Mouse (Mus musculus) left cerebral cortex, adult 18-20 months (tissue): ENCODE results near the gene Rpl37. TPM values are rescaled to one million over a fixed set of nuclear protein-coding genes. Genes with fewer than 3 reads are reported as not detected.

ENCODE experiments used
- DNase-seq, 2 experiments: peaks; one replicate each; pipeline ENCODE4 v3.0.0; 2021 to 2022; ENCODE audit warnings: low spot score in 2 of 2, mixed read lengths in 1 of 2
- long read RNA-seq, 2 experiments: library from polyadenylated mRNA; stranded (forward); transcript quantifications; one replicate each; pipeline ENCODE4 v2.0.0; 2021
- total RNA-seq, 2 experiments: library from RNA; stranded (reverse); gene quantifications; 2 replicates each; pipeline ENCODE4 v1.2.3; 2021

The Rpl37 gene
- total RNA-seq: 100 to 1,000 TPM; 308 to 322 TPM
- long read RNA-seq, experiment 1, transcript Rpl37-204 (4 exons, 556 nt): minor isoform, 7 of 62 reads
- long read RNA-seq, experiment 1, transcript Rpl37-201 (4 exons, 835 nt): major isoform, 49 of 62 reads
- long read RNA-seq, experiment 1, partial matches to known transcripts: 1 of 62 reads
- long read RNA-seq, experiment 1, other reads (novel, unspliced or antisense): 3 of 62 reads
- long read RNA-seq, experiment 2, transcript Rpl37-201 (4 exons, 835 nt): major isoform, 56 of 67 reads
- long read RNA-seq, experiment 2, transcript Rpl37-205 (3 exons, 925 nt): minor isoform, 5 of 67 reads
- long read RNA-seq, experiment 2, partial matches to known transcripts: 0 of 67 reads
- long read RNA-seq, experiment 2, other reads (novel, unspliced or antisense): 1 of 67 reads

DNA sequence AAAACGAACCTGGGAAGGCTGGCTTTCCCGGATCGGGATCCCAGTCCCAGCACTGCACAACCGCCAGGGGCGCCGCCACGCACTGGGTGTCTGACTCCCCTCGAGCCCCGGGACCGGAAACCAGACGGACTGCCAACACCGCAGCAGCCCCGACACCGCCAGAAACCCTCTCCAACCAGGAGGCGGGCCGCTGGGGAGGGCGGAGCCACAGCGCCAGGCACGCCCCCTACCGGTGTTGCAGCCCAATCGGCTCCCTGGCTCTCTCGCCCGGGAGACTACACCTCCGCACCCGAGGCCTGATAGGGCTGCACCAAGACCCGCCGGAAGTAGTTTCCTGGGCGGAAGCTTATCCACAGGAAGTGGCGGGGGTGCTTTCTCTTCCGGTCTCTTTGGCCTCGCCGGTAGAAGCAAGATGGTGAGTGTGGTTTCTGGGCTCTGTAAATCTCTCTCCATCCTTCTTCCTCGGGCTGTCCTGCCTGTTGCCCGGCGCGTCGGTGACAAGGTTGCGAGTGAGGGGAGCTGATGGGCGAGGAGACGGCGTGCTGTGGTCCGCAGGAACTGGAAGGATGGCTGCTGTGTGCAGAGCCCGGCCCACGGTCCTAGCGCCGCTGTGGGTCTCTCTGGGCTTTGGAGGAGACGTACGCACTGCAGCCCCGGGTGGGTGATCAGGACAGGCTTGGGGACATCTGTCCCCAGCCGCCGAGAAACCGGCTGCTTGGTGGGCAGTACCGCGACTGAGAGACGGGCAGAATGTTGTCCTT is at the start of gene Rpl37:
Rpl37 (plus strand) TSS at position 376 of the 761 bp plus-strand sequence.
- DNase-seq: peak; percentile 97 to 99

GRCm38 (mm10) chr15:5068801-5069518 is 47.5 kb upstream of the Rpl37 start:
- DNase-seq: peak; percentile 55 to 71

DNA sequence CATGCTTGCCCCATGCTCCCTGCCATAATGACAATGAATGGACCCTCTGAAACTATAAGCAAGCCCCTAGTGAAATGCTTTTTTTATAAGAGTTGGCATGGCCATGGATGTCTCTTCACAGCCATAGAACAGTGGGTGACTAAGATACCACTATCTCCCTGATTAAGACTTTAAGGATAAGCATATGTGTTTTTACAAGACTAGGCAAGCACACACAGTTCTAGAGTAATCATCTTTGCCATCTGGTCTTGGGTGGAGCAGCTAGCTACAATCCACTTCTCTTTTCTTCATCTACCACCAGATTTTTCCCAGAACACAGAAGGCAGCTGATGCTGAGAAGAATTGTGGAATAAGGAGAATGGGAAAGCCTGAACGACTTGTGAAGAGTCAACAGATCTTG is 35.2 kb upstream of the Rpl37 start:
- DNase-seq: no peak

GRCm38 (mm10) chr15:5086162-5086561 is 30.3 kb upstream of the Rpl37 start:
- DNase-seq: no peak

DNA sequence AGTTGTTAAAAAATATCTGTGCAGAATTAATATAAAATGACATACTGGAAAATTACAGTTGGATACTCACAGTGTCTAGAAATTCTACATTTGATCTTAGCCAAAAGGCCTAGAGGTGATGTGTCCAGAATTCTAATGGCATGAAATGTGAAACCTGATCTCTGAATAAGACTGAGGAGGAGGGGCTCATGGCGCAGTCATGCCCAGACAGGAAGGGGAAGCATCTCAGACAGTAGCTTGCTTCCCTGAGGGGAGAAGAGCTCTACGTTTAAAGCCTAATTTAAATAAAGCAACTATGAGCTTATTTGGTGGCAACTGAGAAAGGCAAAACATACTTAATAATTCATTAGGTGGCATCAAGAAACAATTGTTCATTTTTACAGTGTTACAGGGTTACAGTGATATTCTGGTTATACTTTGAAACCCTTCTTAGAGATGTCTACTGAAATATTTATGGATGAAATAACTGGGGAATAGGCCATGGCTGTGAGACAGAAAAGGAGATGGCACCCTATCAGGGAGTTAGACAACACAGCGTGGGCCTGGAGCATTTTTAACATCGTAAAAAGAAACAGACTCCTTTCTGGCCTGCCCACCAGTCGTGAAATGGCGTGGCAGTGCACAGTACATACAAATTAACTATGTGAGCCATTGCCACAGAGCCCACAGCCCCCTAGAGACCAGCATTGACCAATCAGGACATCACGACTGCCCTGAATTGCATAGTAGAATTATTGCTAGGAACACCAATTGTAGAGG is 27.4 kb upstream of the Rpl37 start:
- DNase-seq: no peak

- DNase-seq: no peak
These were observed 26.3 kb upstream of the Rpl37 start for GRCm38 (mm10) chr15:5090131-5090530.

DNA sequence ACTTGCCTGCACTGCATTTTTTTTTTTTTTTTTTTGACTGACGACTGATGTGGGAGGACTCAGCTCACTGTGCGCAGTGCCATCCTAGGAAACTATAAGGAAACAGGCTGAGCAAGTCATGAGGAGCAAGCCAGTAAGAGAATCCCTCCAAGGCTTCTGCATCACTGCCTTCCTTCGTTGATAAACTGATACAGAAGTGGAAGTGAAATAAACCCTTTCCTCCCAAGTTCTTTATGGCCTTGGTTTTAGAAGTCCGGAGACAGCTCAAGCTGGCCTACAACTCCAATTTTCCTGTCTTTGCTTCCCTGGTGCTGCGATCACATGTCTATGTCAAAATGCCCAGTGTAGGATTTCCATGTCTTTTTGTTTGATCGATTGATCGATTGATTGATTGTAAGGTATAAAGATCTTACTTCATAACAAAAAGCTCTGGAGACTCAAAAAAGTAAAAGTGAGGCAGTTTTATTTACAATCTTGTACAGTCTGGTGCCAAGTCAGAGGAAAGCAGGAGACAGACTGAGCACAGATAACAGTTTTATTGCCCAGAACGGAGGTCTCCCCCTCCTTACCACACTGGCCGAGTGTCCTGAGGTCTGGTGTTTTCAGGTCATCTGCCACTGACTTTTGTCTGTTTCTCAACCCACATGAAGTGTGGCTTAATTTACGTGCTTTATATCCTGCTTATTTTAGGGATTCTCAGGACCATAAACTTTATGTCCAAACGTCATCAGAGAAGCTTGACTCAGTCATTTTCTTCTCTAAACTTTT is 20.7 kb upstream of the Rpl37 start:
- no peak for DNase-seq

DNA sequence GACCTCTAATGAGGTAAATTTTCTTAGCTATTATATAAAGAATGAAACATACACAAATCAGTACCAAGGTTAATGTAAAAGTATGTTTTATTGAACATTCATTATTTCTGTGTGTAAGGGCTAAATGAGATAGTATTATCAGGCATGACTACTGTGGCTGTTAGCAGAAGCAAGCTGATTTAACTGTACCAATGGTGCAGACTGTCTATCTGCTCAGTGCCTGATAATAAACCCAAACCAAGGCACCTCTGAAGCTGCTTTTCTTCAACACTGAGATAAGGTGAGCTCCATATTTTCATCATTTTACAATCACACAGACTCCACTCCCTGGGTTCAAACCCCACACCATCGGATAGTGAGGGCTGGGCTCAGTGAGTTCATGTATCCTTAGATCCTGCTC is 19.1 kb upstream of the Rpl37 start:
- DNase-seq: no peak

GRCm38 (mm10) chr15:5102312-5102711 is 14.1 kb upstream of the Rpl37 start:
- no peak for DNase-seq

DNA sequence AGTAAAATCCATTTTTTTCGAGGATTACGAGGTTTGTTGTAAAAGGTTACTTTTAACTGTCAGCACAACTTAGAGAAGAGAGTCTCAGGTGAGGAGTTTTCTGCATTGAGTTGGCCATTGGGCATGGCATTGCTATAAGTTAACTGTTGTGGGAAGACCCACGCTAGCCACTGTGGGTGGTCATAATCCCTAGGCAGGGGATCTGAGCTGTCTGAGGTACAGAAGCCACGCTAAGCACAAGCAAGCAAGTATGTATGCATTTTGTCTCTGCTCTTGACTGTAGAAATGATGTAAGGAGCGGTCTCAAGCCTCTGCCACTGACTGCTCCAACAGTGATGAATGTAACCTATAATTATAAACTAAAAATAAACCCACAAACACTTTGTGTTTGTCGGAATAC is 10.6 kb upstream of the Rpl37 start:
- no peak for DNase-seq

- DNase-seq: no peak
These were observed 10.2 kb upstream of the Rpl37 start for GRCm38 (mm10) chr15:5106293-5106692.

GRCm38 (mm10) chr15:5107686-5108654 is 8.5 kb upstream of the Rpl37 start, which contains the start of gene Card6:
Gene Card6, minus strand, starts transcription at chr15:5108539.
- DNase-seq: no peak

GRCm38 (mm10) chr15:5108655-5109040 is 7.8 kb upstream of the Rpl37 start:
- DNase-seq: no peak

DNA sequence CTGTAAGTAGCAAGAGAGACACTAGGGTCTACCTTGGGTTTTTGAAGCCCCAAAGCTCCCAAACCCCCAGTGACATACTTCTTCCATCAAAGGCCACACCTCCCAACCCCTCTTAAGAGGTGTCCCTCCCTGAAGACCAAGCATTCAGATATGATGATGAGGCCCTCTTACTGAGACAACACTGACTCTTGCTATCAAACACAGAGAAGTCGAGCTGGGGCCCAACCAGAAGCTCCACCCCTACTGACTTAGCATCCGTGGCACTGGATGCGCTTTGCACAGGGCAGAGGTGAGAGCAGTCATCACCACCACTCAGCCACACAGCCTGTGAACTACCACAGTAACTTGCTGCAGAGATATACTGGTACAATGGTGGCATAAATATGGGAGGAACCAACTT is 3.8 kb upstream of the Rpl37 start:
- DNase-seq: no peak

GRCm38 (mm10) chr15:5115173-5115572 is 1.3 kb upstream of the Rpl37 start:
- DNase-seq: no peak

- DNase-seq: no peak
These were observed 671 bp downstream of the Rpl37 start for GRCm38 (mm10) chr15:5117031-5117601.

- no peak for DNase-seq
These were observed 2.2 kb downstream of the Rpl37 start for GRCm38 (mm10) chr15:5118626-5119025.

DNA sequence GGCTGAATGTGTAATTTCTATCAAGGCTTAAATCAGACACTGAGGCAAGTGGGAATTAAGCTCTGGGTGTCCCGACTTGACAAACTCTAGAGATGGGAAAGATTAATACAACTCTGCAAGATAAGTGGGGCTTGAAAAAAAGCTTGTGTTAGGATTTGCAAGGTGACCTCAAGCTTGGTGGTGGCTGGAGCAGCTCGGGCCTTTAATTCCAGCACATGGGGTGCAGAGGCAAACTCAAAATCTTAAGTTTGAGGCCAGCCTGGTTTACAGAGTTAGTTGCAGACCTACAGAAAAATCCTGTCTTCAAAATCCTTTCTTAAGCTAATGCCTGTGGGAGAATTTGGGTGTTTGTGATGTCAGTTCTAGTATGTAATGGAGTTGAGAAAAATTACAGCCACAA is 2.7 kb downstream of the Rpl37 start:
- no peak for DNase-seq

DNA sequence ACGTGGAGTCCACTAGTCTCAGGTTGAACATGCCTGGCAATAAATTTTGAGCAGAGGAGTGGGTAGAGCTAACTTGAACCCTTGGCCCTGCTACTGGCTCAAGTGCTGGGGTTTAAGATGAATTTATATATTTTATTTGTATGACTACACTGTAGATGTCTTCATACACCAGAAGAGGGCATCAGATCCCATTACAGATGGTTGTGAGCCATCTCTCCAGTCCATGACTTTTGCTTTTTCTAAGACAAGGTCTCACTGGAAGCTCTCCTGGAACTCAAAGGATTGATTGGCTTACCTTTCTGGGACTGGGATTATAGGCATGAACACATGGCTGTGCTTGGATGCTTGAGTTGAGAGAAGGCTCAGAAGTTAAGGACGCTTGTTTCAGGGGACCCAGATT is 3.3 kb downstream of the Rpl37 start:
- no peak for DNase-seq
